Mouse (Mus musculus) inflammation-experienced regulatory T-cells, adult 16 weeks (primary cell): Measurements from ENCODE around the gene Nat10. TPM values are rescaled to one million over a fixed set of nuclear protein-coding genes. Genes with fewer than 3 reads are reported as not detected.

Source experiments
- polyA plus RNA-seq: library from polyadenylated mRNA; unstranded; fragments of 100-300 nt; shearing (Covaris generic); gene quantifications from one replicate; pipeline ENCODE4 v1.2.1, GENCODE M21; 2017

Gene Nat10
- polyA plus RNA-seq, result 51.9 TPM

DNA sequence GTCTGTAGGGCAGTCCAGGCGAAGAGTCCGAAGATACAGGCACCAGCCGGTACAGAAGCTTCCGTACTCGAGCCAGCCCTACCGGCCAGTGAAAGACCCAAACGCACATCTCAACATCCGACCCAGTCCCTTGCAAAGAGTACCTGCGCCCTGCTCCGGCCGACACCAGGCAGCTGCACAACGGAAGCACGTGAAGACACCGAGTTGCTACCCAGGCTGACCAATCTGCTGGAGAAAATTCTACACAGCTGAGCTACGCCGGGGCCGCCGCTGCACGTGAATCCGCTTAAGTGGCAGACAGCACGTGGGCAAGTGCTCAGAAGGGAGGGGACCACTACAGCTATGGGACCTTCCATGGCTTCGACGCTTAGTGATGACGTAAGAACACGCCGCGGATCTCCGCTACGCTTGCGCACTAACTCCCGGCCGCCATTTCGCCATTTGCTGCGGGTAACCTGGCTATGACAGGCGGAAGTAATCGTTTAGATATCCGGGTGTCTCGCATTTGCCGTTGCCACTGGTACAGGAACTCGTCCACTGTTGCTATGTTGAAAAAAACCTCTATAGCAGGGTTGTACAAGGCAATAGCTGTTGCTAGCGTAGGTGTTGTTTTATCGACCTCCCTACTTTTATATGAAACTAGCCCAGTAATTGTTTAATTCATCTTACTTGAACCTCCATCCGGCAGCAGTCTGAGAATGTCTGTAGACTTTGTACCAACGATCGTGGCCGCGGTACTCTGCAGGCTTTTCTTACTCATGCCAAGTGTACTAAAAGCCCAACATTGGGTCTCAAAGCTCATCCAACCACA is at the start of gene Nat10:
Gene Nat10 (minus strand): TSS at position 365 of the 811 bp plus-strand sequence.

DNA sequence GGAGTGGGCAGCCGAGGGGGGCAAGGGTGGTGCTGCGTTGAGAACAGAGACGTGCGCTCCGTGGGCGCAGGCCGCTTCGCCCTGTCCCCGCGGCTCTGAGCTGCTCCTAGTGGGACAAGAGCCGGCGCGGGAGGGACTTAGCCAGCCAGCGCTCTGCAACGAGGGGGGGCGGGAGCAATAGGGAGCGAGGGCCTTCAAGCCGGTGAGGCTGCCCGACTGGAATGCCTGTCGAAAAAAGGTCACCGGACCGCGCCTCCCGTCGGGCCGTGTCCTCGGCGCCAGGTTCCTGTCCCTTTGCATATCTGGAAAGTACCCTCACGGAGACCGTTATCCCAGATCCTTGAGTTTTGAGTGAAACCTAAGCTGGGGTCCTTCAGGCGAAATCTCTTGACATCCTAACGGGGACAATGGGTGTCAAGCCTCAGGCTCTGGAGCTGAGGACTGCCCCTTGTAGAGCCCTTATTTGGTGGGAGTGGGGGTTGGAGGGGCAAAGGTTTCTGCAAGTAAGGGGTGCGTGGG is 36.5 kb upstream of the Nat10 start, which contains the start of gene Caprin1:
Gene Caprin1 (minus strand): TSS at position 159 of the 519 bp plus-strand sequence.

Other genes starting within 250 kb of the Nat10 start
- 16.6 TPM for gene Abtb2, start 195.0 kb downstream of the Nat10 start, polyA plus RNA-seq
- 192 TPM for gene Caprin1, start 36.4 kb upstream of the Nat10 start, polyA plus RNA-seq
- 0.54 TPM for gene Lmo2, start 196.7 kb upstream of the Nat10 start, polyA plus RNA-seq